26 mouse cellular contexts compared by ENCODE assay signal in genomic region chr10:109003482-109003881, GRCm38 (mm10). TPM values are rescaled to one million over a fixed set of nuclear protein-coding genes. Genes with fewer than 3 reads are reported as not detected.
DNase-seq lines count a peak whose midpoint lies in the region; ATAC-seq and TF ChIP-seq lines count a peak whose summit lies in the region.
"Had no signal": no experiment of that assay in that cellular context is flagged by ENCODE, and none has a peak within 500 bp of the region (broad histone marks: within the 10 kb centered on the region; RNA-seq: fewer than 3 reads in every experiment).

No protein-coding gene starts in this region.

- no peaks in the 10 kb centered on the region for H3K9me3 ChIP-seq in forebrain, postnatal 0 days (ENCODE audit: low read length)
- H3K9me3 ChIP-seq in forebrain, embryonic 15.5 days, result no peaks in the 10 kb centered on the region
- H3K9me3 ChIP-seq: heart, embryonic 12.5 days; hindbrain, embryonic 15.5 days; intestine, embryonic 15.5 days; midbrain, embryonic 15.5 days had no signal

- 59% methylated on average over 4 of the region's 4 CpGs for WGBS in forebrain, postnatal 0 days
- WGBS in forebrain, embryonic 15.5 days, result 80% methylated on average over 4 of the region's 4 CpGs

- H3K9ac ChIP-seq in forebrain, postnatal 0 days, result no peak overlapping the region
- no peak overlapping the region for H3K9ac ChIP-seq in forebrain, embryonic 15.5 days (replicated peaks)
- H3K9ac ChIP-seq: heart, embryonic 12.5 days; hindbrain, embryonic 15.5 days; intestine, embryonic 15.5 days; liver, postnatal 0 days; midbrain, embryonic 15.5 days had no signal

- no peaks in the 10 kb centered on the region for H3K27me3 ChIP-seq in forebrain, postnatal 0 days (ENCODE audit: insufficient read depth, low read length)
- no peaks in the 10 kb centered on the region for H3K27me3 ChIP-seq in forebrain, embryonic 15.5 days
- H3K27me3 ChIP-seq: heart, embryonic 12.5 days; hindbrain, embryonic 15.5 days; intestine, embryonic 15.5 days; megakaryocyte, embryonic 14.5 days; midbrain, embryonic 15.5 days had no signal

- no peak overlapping the region for H3K4me3 ChIP-seq in forebrain, postnatal 0 days (ENCODE audit: low read depth, low read length)
- H3K4me3 ChIP-seq in forebrain, embryonic 15.5 days, result no peak overlapping the region
- H3K4me3 ChIP-seq: erythroblast, embryonic 14.5 days; gastrocnemius, adult 2 months; heart, embryonic 12.5 days; hindbrain, embryonic 15.5 days; intestine, embryonic 15.5 days; megakaryocyte, embryonic 14.5 days; midbrain, embryonic 15.5 days; myocyte had no signal

- no peak for ATAC-seq in forebrain, postnatal 0 days
- ATAC-seq in forebrain, embryonic 15.5 days (replicated peaks), result no peak
- ATAC-seq: intestine, embryonic 15.5 days; liver, postnatal 0 days; midbrain, embryonic 15.5 days had no signal

- no peak overlapping the region for H3K27ac ChIP-seq in forebrain, postnatal 0 days (ENCODE audit: low read depth, low read length)
- H3K27ac ChIP-seq in forebrain, embryonic 15.5 days (replicated peaks), result no peak overlapping the region
- H3K27ac ChIP-seq: gastrocnemius, adult 2 months; hindbrain, embryonic 15.5 days; intestine, embryonic 15.5 days; midbrain, embryonic 15.5 days; stomach, postnatal 0 days had no signal

- DNase-seq in forebrain, postnatal 0 days, result peak; percentile 28
- peak; percentile 24 for DNase-seq in testis, postnatal 14 days (ENCODE audit: low spot score)
- DNase-seq in testis, postnatal 10 days (ENCODE audit: low spot score), result no peak
- DNase-seq in cerebellum, postnatal 14 days, result peak; percentile 67 to 80
- peak; percentile 26 to 34 for DNase-seq in layer of hippocampus, postnatal 10 days (ENCODE audit: low spot score in 2 of 2)
- DNase-seq in Muller cell, postnatal 12 days (ENCODE audit: inconsistent ontology term), result no peak
- no peak for DNase-seq in urinary bladder, postnatal 4 days (ENCODE audit: low spot score in 2 of 2)
- DNase-seq: adrenal gland, postnatal 36 days; B cell, adult 2 months; gastrocnemius, adult 2 months; kidney, adult 9 months; kidney, postnatal 25 days; liver; liver, postnatal 0 days; lung, postnatal 14 days; thymus, postnatal 25 days had no signal

- H3K36me3 ChIP-seq in forebrain, postnatal 0 days (ENCODE audit: insufficient read depth), result no peaks in the 10 kb centered on the region
- no peaks in the 10 kb centered on the region for H3K36me3 ChIP-seq in forebrain, embryonic 15.5 days
- H3K36me3 ChIP-seq: heart, embryonic 12.5 days; hindbrain, embryonic 15.5 days; intestine, embryonic 15.5 days; midbrain, embryonic 15.5 days had no signal

- TF ChIP-seq CTCF in forebrain, postnatal 0 days (IDR thresholded peaks at IDR 0.05; ENCODE audit: low read depth), result no peak

- peaks cover 5% of the 10 kb centered on the region; the same call in 1 of the 2 replicates for H3K4me1 ChIP-seq in forebrain, postnatal 0 days (ENCODE audit: insufficient read depth)
- peaks cover 4% of the 10 kb centered on the region for H3K4me1 ChIP-seq in forebrain, embryonic 15.5 days
- H3K4me1 ChIP-seq: heart, embryonic 12.5 days; intestine, embryonic 15.5 days; megakaryocyte, embryonic 14.5 days had no signal

- H3K4me2 ChIP-seq in forebrain, postnatal 0 days (ENCODE audit: low read depth), result no peak overlapping the region
- H3K4me2 ChIP-seq in forebrain, embryonic 15.5 days (replicated peaks), result no peak overlapping the region
- H3K4me2 ChIP-seq: heart, embryonic 12.5 days; hindbrain, embryonic 15.5 days; intestine, embryonic 15.5 days; midbrain, embryonic 15.5 days had no signal

RNA-seq across cellular contexts. Expression of gene Syt1, which starts 7.3 kb away (rescaled TPM):
- 112 and 133 TPM in 2 replicates for total RNA-seq in forebrain, postnatal 0 days (2014; rRNA removed)
- polyA plus RNA-seq in forebrain, postnatal 0 days (2015; fragmentation: Nextera tagmentation; extraction: Ambion mirVana), result 100 and 147 TPM in 2 replicates
- polyA plus RNA-seq in forebrain, embryonic 15.5 days (2015; fragmentation: Nextera tagmentation; extraction: Ambion mirVana), result 83.0 and 88.3 TPM in 2 replicates
- total RNA-seq in layer of hippocampus, postnatal 10 days (2021), result 100 to 1,000 TPM; 629 to 667 TPM
- total RNA-seq: gastrocnemius, adult 2 months; granulocyte monocyte progenitor cell, adult 5-6 weeks had no signal
- polyA plus RNA-seq: erythroblast, embryonic 14.5 days had no signal

Comparison
In these comparisons a context has a peak if more than half of its experiments do, and no peak if none do; other contexts are left out.
1. DNase-seq: peak in forebrain, postnatal 0 days (single experiment), testis, postnatal 14 days (single experiment), cerebellum, postnatal 14 days (2 of 2) and layer of hippocampus, postnatal 10 days (2 of 2); none in testis, postnatal 10 days (single experiment), Muller cell, postnatal 12 days (single experiment) and urinary bladder, postnatal 4 days (0 of 2).